Mouse (Mus musculus) myocyte (in vitro differentiated cells): ENCODE results near the gene Krt15.

ENCODE experiments used
- MAX ChIP-seq: IDR thresholded peaks from one replicate; pipeline ENCODE4 v1.6.1; 2011; ENCODE audit warnings: low read depth, mild to moderate bottlenecking, control low read depth
- MYOG ChIP-seq, 3 experiments: IDR thresholded peaks; one replicate each; pipeline ENCODE4 v1.6.1; 2011; ENCODE audit warnings: control low read depth in 2 of 3, low read depth in 2 of 3, mild to moderate bottlenecking in 2 of 3; ENCODE audit not compliant: insufficient read length in 2 of 3, control insufficient read depth in 1 of 3, insufficient read depth in 1 of 3
- POLR2A ChIP-seq: IDR thresholded peaks from one replicate; pipeline ENCODE4 v1.6.1; 2011; ENCODE audit warnings: low read depth, mild to moderate bottlenecking, control low read depth, moderate library complexity; ENCODE audit not compliant: insufficient read length
- POLR2AphosphoS2 ChIP-seq: IDR thresholded peaks from one replicate; pipeline ENCODE4 v1.6.1; 2011; ENCODE audit warnings: low read depth, control low read depth; ENCODE audit not compliant: insufficient read length
- TCF12 ChIP-seq: IDR thresholded peaks from one replicate; pipeline ENCODE4 v1.6.1; 2011; ENCODE audit warnings: mild to moderate bottlenecking, control low read depth; ENCODE audit not compliant: poor library complexity, insufficient read depth, severe bottlenecking

GRCm38 (mm10) chr11:100147566-100148353 lies 12.0 kb upstream of the Krt15 start:
- TF ChIP-seq POLR2A (no peak), MYOG (IDR thresholded peaks at IDR 0.05; ENCODE audit: control insufficient read depth in 1 of 3, insufficient read depth in 1 of 3, insufficient read length in 2 of 3, low read depth in 2 of 3) (no peak), MAX (no peak), POLR2AphosphoS2 (no peak), TCF12 (no peak)
